Mouse (Mus musculus) hematopoietic stem cell, adult 5-6 weeks (primary cell): ENCODE data around the gene Erbb3. TPM values are rescaled to one million over a fixed set of nuclear protein-coding genes. Genes with fewer than 3 reads are reported as not detected.

Experiments
- ATAC-seq, 2 experiments: fragments of 125-278 bp in 1 of 2; replicated peaks in 1 of 2; 2 replicates each; pipeline ENCODE4 v1.8.0; 2016 to 2017; ENCODE audit warnings: inconsistent platforms in 2 of 2, mild to moderate bottlenecking in 2 of 2, moderate number of reproducible peaks in 2 of 2, low read depth in 1 of 2, moderate TSS enrichment in 1 of 2; ENCODE audit not compliant: low FRiP score in 2 of 2, poor library complexity in 2 of 2, severe bottlenecking in 2 of 2, insufficient read depth in 1 of 2, low TSS enrichment in 1 of 2
- total RNA-seq: library from RNA; stranded (forward); fragments of 172-1452, 232-1000 nt; gene quantifications from 2 replicates; pipeline ENCODE4 v1.2.3, GENCODE M21; 2017

The Erbb3 gene
- total RNA-seq, 1 experiment from 2014 or later, result 0.99 TPM

DNA sequence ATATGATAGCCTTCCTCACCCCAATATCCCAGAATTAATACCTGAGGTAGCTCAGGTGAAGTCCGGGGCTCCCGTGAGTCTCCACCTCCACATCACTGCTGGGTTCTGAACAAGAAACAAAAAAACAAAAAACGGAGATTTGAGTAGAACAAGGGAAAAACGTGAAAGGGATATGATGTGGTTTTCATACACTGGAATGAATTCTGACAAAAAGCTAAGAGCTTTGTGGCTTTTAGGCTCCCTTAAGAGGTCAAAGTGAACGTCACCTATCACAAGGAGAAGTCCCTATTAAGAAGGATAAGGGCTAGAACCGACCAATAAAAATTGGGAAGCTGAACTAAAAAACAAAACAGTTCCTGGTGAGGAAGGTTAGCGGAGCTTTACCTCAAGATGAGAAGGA is 42.7 kb downstream of the Erbb3 start:
- no peak for ATAC-seq

DNA sequence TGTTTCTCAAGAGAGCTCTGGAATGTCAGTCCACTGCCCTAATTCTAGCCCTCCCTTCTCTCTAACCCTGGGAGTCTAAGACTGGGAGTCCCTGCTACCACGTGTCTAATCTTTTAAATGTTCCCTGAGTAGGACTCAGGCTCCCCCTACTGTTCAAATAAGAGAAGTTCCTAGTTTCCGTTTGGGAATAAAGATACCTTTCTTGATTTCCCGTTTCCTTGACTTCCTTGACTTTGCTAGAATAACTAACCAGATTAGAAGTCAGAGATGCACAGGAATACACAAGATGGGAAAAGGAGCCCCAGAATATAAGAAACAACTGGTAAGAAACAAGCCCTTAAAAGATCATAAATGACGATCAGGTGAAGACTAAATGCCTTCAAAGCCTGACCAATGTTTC is 43.1 kb downstream of the Erbb3 start:
- no peak for ATAC-seq

DNA sequence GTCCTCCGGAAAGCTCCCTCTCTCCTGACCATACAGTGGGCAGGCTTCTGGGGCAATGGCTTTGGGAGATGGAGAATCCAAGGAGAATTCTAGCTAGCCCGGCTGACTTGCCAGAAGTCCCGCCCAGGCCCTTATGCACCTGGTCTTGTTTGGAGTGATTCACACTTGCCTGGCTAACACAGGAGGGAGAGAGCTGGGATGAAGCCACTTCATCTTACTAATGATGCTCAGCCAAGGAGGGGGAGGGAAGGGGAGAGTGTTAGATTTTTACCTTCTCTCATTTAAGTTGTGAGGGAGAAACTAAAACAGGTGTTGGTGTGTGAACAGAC is 43.9 kb downstream of the Erbb3 start:
- no peak for ATAC-seq

DNA sequence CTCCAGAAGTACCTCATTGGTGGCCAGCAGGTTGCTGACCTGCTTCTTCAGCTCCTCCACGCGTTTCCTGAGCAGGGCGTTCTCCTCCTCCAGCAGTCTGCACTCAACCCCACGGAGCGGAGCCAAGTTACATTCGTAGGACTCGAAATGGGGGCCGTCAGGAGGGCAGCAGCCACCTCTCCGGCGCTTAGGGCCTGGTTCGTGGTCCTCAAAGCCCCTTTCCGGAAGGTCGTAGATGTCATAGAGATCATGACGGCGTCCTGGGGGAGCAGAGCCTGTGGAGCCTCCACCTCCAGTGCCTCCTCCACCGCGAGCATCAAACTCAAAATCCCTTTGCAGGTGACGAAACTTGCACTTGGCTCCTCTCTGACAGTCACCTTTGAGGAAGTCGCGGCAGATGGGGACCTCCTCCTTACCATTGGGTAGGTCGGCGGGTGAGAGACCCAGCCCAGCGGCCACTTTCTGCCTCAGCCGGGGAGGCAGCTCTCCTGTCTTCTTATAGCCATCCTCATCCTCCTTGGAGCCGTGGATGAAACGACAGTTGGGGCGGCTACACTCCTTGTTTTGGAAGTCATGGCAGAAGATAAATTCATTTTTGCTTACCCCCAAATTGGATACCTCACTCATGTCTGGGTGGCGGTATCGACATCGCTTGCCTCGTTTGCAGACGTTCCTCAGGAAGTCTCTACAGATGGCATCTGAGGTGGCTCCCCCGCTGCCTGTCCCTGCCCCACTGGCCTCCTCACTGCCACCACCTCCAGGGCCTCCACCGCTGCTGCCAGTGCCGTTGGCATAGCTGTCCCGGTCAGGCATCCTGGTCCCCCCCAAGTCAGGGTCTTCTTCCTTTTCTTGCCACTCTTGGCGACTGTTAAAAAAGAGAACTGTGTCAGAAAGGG is 44.5 kb downstream of the Erbb3 start:
- no peak for ATAC-seq

DNA sequence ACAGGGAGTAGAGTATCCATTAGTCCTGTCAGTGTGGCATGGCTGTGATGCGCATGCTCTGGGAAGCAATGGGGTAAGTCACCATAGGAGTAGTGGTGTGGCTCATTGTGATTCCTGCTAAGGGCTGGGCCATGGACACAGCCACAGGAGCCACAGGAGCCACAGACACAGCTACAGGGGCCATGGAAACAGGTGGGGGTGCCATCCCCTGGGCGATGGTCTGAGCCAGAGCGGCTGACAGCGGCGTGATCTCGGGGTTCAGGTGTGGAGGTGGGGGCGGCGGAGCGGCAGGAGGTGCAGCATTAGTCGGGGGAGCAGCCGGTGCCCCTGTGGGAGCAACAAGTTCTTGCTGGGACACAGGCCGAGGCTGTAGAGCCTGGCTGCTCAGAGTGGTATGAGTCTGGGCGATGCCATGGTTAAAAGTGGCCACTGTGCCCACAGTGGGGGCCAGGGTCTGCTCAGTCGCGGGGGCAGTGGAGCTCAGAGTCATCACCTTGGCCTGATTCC is 45.2 kb downstream of the Erbb3 start:
- no peak for ATAC-seq

DNA sequence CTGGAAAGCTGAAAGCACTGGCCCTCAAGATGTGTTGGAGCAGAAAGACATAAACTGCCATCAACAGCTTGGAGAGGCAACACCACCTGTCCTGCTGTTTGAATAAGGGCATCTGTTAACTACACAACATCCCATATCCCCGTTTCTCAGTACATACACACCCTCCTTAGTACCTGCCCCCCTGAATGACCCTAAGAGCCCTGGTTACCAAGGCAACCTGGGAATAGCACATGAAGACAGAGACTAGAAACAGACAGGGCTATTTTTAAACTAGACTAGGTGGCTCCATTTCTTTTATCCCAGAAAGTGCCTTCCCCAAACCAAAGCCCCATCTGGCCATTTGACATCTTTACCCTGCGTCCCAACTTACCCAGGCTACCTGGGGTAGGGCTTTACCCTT is 46.4 kb downstream of the Erbb3 start:
- no peak for ATAC-seq

DNA sequence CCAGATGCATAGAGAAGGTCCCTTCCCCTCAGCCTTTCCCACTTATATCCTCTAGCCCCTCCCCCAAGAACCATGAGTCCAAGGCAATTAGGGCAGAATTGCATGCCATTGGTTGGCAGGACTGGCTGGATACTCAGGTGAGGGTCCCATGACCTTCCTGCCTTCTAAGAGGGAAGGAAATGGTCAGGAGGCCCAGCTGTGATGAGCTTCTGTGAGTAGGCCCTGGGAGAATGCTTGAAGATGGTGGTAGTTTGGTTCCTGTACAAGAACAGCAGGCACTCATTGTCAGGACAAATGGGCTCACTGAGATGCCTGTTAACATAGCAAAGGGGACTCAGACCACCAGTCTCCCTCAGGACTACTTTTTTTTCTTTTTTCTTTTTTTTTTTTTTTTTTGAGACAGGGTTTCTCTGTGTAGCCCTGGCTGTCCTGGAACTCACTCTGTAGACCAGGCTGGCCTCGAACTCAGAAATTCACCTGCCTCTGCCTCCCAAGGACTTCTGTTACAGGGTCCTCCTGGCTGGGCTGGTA is 51.0 kb downstream of the Erbb3 start:
- ATAC-seq, result no peak

DNA sequence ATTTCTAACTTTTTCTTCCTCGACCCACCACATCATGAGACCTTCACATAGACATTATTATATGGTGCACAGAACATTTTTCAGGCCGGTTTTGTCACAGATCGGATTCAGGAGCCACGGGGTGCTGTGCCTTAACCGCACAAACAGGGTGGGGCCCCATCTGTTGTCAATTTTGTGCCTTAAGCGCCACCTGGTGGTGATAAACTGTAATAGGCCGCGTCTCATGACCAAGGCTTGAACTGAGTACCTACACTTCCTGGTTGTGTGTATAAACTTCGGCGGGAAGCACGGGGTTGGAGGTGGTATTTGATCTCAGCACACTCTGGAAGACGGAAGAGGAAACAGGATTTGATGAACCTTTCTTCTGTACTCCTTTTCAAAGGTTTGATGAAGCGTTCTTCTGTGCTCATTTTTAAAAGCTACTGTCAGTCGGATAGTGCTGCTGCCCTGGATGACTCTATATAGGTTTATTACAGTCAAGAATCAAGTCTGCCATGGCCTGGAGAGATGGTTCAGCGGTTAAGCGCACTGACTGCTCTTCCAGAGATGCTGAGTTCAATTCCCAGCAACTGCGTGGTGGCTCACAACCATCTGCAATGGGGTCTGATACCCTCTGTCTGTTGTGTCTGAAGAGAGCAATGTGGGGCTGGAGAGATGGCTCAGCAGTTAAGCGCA is 53.0 kb downstream of the Erbb3 start:
- peak; percentile 96 to 98 for ATAC-seq

DNA sequence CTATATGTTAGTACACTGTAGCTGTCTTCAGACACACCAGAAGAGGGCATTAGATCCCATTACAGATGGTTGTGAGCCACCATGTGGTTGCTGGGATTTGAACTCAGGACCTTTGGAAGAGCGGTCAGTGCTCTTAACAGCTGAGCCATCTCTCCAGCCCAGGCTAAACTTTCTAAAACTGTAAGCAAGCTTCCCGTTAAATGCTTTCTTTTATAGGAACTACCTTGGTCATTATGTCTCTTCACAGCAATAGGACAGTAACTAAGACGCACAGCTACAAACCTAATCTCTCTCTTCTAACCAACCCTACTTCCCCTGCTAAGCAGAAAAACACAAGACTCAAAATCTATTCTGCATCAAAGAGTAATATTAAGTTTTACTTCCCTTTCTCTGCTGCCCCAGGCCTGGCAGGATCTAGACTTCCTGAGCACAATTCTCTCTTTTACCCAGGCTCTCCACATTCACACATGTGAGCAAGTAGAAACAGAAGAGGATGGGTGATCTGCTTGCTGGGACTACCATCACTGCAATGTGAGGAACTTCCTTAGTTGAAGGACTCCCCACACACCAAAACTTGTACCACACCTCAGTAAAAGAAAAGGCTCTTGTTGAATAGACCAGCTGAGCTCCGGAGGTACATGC is 53.7 kb downstream of the Erbb3 start:
- ATAC-seq, result peak; percentile 23 to 63

DNA sequence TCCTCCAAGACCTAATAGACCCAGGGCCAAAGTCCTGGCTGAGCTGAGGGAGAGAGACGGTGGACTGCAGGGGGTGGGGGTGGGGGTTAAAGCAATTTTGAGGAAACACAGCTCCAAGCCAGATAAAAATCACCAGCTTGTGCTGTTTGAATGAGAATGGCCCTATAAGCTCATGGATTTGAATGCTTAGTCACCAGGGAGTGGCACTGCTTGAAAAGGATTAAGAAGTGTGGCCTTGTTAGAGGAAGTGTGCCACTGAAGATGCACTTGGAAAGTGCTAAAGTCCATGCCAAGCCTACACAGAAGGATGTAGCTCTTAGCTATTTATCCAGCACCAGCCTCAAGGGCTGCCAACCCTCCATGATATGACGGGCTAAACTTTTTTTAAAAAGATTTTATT is 54.2 kb downstream of the Erbb3 start:
- ATAC-seq, result no peak

DNA sequence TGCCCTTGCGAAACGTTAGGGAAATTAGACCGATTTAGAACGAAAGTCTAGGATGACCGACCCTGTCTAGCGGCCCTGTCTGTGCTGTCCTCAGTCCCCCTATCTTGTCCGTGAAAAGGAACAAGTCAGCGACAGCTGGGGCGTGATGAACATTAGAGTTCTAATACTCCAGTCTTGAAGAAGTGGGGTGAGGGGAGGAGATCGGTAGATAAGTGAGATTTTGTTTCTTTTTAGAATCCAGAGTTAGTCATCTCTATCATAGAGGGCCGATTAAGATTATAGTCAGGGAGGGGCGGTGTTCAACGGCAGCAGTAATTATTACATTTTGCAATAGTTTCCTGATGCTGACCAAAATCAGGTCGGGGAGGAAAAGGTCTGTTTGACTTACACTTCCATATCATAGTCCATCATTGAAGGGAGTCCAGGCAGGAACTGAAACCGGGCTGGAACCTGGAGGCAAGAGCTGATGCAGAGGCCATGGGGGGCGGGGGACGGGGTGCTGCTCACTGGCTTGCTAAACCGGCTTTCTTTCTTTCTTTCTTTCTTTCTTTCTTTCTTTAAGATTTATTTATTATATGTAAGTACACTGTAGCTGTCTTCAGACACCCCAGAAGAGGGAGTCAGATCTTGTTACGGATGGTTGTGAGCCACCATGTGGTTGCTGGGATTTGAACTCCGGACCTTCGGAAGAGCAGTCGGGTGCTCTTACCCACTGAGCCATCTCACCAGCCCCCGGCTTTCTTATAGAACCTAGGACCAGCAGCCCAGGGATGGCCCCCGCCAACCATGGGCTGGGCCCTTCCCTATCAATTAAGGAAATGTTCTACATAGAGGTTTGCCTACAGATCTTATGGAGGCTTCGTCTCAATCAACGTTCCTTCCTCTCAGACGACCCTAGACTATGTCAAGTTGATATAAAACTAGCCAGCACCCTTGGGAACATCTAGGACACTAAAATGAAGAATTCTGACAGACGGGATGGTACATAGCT is 62.8 kb downstream of the Erbb3 start:
- no peak for ATAC-seq

DNA sequence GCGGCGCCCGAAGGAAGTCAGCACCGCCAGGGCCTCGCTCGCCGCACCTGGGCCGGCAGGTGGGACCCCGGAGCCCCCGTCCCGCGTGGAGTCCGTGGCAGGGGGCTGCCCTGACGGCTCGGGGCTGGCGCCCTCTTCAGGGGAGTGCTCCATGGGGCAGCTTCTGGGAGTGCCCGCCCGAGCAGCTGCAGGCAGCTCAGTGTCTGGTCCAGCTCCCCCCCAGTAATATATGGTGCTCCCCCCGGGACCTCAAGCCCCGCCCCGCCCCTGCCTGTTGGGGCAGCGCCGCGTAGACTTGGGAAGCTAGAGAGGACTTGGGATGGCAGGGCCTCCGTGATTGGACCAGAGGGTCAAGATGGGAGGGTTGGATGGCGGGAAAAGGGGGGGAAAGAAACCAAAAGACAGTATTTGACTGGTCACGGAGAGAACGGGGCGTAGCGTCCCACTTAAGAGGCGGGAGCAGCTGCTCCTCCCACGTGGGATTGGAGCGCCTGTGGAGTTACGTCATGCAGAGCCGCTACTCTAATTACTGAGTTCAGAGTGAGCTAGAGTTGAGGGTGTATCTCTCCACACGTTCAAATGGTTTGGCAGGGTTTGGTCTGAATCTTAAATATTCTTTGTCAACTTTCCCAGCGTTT is 63.7 kb downstream of the Erbb3 start, which contains the start of gene Esyt1:
Gene Esyt1 (minus strand): TSS at position 201 of the 638 bp plus-strand sequence.
- ATAC-seq, result peak; percentile 87 to 90

DNA sequence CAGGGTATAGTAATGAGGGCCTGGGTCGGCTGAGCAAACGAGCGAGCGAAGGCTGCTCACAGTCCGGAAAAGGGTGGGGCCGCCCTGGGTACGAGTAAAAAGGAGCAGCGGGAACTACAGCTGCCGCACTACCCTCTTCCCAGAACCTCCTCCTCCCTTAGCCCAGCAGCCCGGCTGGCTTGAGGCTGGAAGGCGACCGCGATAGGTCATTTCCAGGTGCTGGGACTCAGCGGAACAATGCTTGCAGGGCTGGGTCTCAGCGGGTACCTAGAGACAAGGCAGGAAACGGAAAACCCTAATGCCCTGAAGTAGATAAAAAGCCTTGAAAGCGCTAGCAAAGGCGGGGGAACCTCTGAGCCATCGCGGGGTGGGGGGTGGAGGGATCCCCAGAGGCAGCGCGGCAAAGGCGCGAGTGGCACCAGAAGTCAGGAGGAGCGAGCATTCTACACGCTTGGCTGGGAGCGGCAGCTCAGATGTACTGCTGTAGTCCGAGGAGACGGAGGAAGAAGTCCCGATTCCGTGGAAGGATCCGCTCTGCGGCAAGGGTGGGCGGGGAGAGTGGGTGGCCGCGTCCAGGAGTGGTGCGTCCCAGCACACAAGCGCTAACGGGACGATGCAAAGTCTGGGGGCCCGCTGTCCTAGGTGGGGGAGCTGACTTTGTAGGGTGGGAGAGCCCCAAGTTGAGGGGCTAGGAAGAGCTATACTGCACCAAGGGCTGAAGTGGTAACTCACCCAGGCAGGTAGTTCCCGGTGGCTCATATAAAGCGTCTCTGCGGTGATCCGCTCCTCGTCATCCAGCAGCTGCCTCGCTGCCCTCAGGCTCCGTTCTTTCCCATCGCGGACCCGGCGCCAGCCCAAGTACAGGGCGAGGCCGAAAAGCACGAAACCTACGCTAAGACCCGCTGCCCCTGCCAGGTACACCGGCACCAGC is 64.5 kb downstream of the Erbb3 start:
- ATAC-seq, result peak; percentile 23 to 33; a peak in 3 of 4 replicates

DNA sequence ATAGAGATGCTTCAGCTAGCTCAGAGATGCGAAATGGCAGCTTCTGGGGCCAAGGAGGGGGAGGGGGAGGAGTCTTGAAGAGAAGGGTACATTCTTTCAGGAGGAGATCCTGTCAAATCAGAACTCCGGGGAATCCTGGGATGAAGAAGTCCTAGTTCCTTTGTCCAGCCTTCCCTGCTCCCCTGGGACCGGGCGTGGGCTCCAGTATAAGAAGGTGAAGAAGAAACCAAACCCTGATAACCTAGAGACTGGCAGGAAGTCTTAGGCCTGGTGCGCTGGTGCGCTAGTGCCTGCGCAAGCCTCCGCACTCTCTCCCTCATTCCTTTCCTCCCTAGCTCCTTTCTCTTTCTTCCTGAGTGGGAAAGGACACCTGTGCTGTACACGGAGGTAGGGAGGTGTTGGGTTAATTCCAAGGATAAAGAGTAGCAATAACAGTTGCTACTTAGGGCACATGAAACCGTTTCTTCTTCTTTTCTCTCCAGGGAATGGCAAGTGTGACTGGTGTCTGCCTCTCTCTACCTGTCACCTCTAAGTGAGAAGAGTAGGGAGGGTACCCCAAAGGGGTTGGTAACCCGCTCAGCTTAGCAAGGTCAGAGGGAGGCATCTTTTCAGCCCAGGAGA is 65.2 kb downstream of the Erbb3 start:
- ATAC-seq, result no peak

DNA sequence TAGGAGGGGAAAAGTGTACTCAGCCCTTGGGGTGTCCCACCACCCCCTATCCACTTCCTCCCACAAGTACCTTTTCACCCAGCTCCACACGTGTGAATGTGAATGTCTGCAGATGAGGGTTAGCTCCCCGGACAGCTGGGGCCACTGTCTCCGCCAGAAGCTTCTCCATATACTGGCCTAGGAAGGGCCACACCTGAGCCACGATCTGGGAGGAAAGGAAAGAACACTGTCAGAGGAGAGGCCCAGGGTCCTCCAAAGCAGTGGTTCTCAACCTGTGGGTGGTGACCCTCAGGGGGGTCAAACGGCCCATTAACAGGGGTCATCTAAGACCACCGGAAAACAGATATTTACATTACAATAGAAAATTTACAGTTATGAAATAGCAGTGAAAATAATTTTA is 67.1 kb downstream of the Erbb3 start:
- ATAC-seq, result no peak
